Mouse (Mus musculus): Measurements from ENCODE around the gene Dcaf17. TPM values are rescaled to one million over a fixed set of nuclear protein-coding genes. Genes with fewer than 3 reads are reported as not detected.
A peak's percentile ranks its signal among the peaks of the same experiment; 100 is the strongest.

Gene Dcaf17
- total RNA-seq, 2 experiments from 2014 or later = 4.4 to 5.0 TPM

DNA sequence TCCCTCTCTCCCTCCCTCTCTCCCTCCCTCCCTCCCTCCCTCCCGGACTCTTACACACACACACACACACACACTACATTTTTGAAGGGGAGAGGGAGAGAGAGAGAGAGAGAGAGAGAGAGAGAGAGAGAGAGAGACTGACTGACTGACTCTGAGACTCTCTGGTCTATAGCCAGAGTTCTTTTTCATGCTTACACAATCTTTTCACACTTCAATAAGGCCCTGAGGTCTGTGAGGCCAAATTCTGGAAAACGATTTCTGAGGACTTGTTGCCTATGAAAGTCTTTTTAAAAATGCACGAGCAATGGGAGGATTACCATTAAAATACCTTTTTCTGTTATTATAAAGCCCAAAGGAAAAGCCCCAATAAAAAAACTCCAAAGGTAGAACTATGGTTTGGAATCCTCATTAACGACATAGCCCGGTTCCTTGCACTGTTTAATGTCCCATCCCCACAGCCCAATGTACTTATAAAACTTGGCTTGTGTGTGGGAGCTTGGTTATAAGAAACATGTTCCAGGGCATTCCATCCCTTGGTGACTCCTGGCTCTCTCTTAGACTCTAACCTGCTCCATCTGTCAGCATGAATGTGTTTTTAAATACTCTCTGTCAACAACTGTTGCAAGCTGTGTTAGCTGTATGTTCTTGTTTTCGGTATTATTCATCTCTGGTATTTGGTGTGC, 58.5 kb downstream of the Dcaf17 start:
- intact Hi-C loops (cut with DNase I; ENCODE audit: low total_unique reads) = no loop called here
- no peak for DNase-seq

DNA sequence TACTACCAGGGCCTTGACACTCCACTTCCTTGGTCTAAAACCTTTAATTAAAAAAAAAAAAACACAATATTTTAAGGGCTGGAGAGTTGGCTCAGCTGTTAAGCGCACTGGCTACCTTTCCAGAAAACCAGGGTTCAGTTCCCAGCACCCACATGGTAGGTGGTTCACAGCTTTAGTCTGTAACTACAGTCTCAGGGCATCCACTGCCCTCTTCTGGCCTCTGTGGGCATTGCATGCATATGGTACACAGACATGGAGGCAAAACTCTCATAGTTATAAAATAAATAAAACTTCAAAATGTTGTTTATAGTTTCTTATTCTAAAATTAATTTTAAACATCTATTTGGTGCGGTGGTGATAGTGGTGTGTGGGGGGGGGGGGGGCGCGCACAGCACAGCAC, 61.0 kb downstream of the Dcaf17 start:
- no peak for DNase-seq
- intact Hi-C loops (cut with DNase I; ENCODE audit: low total_unique reads) = no loop called here

DNA sequence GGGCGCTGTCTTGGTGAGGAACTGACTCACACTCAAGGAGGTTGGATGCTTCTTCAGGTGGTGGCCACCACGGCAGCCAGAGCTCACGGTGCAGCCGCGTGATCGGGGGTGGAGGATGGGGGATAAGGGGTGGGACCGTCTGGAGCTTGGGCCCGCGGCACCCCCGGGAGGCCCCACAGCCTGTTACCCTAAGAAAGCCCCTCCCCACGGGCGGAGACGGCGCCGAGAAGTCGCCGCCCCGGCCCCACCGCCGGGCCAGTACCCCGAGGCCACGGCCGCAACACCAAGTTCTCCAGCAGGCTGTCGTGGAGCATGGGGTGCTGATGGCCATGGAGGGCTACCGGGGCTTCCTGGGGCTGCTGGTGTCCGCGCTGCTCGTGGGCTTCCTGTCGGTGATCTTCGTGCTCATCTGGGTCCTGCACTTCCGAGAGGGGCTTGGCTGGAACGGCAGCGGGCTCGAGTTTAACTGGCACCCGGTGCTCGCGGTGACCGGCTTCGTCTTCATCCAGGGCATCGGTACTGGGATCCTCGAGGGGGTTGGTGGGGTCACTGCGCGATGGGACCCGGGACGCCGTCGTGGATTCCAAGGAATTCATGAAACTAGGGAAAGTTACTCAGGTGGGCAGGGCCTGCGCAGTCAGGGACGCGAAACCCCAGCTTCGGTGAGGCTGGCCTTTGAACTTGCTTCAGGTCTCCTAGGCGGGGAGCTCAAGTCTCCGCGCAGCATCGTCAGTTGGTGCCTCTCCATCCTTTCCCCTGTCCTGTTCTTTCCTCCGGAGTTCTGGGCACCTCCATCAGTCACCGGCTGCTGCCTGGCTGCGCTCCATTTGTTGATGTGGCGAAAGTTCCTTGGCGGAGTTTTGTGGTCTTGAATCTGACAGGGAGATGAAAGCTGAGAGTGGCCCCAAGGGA, 62.9 kb downstream of the Dcaf17 start, which contains the start of gene Cybrd1:
Gene Cybrd1 (plus strand): TSS at position 127 of the 912 bp plus-strand sequence.
- intact Hi-C loops (cut with DNase I; ENCODE audit: low total_unique reads) = no loop called here
- peak; percentile 72 for DNase-seq

DNA sequence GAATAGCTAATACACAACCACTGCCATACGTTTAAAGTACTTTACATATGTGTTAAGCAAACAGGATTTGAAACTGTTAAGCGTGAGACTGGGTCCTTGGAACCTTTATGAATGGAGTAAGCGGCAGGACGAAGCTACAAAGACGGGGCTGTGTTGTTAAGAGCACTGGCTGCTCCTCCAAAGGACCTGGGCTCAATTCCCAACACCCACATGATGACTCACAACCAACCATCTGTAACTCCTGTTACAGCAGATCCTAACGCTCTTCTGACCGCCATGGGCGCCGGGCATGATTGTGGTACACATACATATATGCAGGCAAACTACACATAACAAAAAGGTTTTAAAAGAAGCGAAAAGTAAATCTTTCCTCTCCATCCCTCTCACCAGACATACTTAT, 65.7 kb downstream of the Dcaf17 start:
- no peak for DNase-seq
- intact Hi-C loops (cut with DNase I; ENCODE audit: low total_unique reads) = no loop called here

DNA sequence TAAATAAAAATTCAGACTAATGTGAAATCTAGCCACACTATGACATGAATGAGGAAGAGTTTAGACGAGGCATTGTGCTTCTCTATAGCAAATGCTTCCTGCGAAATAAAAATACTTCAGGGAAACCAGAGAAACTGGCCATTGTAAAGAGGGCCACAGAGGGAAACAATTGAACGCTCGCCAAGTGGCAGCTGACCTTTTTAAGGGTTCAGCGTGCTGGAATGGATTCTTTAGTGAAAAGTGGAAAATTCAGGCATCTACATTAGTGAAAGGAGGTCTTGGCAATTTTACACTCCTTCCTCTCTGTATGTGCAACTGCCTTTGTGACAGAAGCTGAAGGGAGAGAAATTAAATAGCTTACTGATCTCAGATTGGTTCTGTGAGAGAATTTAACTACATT, 66.3 kb downstream of the Dcaf17 start:
- intact Hi-C loops (cut with DNase I; ENCODE audit: low total_unique reads) = no loop called here
- DNase-seq = no peak

DNA sequence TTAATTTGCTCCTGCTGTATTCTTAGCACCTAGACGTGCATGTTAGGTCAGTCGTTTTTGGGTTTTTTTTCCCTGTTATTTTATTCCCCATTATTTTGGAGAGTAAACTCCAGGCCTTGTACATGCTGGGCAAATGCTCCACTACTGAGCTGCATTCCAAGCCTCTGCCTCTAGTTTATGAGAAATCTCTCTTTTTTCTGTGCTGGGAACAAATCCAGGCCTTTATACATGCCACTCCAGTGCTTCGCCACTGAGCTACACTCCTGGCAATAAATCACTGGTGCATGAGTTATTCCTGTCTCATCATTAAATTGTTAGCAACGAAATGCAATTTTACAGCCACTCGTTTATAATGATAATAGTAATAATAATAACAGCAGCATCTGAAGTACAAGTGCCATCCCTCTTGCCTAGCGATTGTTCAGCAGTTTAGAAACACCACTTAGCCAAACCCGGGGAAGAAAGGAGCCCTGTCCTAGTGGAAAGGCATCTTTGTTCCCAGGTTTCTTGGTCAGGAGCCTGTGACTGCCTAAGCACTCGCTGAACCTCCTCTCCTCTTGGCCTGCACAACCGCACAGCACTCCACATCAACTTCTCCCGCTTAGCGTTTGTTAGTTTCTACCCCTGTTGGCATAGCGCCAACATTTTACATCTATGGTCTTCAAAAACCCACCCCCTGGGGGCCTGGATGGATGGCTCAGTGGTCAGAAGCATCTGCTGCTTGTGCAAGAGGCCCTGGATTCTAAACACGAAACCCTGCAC, 67.3 kb downstream of the Dcaf17 start:
- no peak for DNase-seq
- intact Hi-C loops (cut with DNase I; ENCODE audit: low total_unique reads) = no loop called here

DNA sequence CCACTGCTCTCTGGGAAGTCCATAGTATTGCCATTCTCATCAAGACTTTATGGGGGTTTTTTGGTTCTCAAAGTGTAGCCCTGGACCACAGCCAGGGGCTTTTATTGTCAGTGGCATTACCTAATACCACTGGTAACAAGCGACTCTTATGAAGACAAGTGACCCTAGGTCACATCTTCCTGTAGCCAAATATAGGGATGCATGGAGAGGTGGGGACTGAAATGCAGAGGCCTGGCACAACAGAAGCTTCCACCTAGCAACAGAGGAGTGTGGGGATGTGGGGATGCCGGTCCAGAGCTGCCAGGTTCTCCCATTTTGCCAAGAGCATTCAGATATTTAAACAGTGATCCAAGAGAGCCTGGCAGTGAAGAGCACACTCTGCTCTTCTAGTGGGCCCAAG, 68.5 kb downstream of the Dcaf17 start:
- DNase-seq = no peak
- intact Hi-C loops (cut with DNase I; ENCODE audit: low total_unique reads) = no loop called here

DNA sequence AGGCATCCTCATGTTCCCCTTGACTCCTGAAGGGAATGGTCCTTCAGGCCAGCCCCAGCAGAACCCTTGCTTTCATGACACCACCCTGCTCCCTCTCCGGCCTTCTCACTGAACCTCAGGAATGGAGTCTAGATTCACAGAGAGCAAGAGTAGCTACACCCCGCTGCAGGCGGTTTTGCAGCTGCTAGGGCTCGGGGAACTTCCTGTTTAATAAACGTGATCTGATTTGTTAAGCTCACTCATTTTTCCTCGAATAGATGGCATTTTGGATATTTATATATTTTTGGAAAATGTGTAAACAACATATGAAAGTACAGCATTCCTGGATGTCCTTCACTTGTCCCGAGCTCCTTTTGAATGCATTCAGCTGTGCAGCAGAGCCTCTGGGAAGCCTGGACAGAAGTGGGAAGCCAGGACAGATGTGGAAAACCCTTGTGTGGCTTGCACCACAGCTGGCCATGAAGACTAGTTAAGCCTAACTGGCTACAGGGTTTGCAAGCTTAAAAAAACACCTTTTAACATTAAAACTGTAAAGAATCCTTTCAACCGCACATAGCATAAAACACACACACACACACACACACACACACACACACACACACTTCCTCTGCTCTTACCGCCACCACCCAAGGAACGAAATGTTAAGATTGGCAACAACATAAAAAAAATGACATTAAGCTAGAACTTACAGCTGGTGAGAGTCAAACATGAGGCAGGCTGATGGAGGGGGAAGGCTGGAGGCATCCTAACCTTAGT, 72.8 kb downstream of the Dcaf17 start:
- DNase-seq = no peak
- intact Hi-C loops (cut with DNase I; ENCODE audit: low total_unique reads) = no loop called here

DNA sequence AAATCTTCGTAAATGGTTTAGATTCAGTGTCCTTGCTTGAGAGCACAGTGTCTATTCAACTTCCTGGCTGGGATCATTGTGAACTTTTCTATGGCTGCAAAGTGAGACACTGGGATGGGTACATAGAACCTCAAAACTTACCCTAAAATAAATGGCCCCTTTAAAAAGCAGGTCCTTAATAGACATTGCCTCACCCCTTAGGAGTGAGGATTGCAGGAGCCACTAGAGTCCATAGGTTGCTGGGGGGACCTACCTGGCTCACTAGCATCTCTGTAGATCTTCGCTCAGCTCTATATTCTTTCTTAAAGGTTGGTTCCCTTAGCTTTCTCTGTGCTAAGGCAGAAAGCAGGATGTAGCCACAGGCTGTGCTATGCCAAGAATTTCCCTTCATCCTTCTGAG, 75.2 kb downstream of the Dcaf17 start:
- intact Hi-C loops (cut with DNase I; ENCODE audit: low total_unique reads) = no loop called here
- DNase-seq = no peak

DNA sequence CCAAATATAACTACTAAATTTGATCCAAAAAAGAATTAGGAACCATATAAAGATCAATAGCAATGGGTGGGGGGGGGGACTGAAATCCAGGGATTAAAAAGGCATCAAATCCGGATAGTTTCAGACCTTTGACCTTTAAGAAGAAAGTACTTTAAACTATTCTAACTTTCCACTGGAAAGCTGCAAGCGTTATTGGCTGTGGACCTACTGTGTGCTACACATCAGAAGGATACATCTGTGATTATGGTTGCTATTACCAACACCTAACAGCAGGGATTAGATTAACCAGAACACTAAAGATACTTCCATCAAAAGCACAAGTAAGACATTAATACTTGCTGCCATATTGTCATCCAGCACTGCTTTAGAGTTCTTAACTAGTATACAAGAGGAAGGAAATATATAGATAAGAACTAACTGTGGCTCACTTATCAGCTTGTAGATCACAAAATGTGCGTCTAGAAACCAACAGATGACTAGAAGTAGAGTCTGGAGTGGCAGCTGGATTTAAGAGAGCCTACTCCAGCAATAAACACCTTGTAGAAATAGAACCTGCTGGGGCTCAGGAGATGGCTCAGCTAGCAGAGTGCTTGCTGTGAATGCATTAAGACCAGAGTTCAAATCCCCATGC, 76.9 kb downstream of the Dcaf17 start:
- no peak for DNase-seq
- intact Hi-C loops (cut with DNase I; ENCODE audit: low total_unique reads) = no loop called here

DNA sequence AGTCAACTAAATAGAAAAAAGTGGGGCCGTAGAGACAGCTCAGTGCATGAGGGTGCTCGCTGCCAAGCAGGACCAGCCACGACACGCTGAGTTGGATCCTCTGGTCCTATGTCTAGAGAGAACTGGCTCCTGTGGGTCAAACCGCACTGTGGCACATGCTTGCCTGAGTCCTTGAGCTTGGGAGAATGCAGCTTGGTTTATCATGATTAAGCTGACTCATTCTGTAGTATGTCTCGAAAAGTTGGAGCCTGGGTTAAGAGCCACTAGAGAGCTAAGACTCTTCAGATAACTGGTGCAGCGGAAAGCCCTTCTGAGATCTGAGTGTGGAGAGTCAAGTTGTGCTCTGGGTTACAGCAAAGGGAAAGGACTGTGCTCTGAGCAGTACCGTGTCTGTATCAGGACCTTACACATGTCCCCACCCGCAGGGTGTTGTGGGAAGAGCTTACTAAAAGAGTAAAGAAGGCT, 78.9 kb downstream of the Dcaf17 start:
- intact Hi-C loops (cut with DNase I; ENCODE audit: low total_unique reads) = no loop called here
- no peak for DNase-seq

DNA sequence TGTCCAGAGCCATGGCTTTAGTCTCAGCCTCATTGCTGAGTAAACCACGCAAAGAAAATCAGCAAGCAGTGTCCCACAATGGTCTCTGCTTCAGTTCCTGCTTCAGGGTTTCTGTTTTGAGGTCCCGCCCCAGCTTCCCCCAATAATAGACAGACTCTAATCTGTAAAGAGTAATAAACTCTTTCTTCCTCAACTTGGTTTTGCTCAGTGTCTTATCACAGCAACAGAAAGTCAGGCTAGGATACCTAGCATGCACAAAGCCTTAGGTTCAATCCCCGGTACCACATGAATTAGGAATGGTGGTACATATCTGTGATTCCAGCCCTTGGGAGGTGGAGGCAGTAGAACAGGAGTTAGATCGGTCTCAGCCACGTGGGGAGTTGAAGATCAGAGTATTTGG, 79.7 kb downstream of the Dcaf17 start:
- no peak for DNase-seq
- intact Hi-C loops (cut with DNase I; ENCODE audit: low total_unique reads) = no loop called here

DNA sequence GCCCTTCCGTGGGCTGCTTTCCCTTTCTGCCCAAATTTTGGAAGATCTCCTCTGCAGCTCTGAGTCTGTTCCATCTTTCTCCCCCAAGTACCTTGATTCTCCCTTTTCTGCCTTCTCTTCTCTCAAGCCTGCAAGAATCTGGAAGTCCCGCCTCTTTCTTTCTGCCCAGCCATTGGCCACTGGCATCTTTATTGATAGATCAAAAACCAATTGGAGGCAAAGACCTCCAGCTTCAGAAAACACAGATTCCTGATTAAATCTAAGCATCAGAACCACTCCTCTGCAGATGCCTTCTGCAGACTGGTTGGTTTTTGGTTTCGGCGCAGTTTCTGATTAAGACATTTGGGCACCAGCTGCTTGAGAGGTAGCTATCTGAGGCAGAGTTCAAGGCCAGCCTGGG, 85.5 kb downstream of the Dcaf17 start:
- no peak for DNase-seq
- intact Hi-C loops (cut with DNase I; ENCODE audit: low total_unique reads) = no loop called here

DNA sequence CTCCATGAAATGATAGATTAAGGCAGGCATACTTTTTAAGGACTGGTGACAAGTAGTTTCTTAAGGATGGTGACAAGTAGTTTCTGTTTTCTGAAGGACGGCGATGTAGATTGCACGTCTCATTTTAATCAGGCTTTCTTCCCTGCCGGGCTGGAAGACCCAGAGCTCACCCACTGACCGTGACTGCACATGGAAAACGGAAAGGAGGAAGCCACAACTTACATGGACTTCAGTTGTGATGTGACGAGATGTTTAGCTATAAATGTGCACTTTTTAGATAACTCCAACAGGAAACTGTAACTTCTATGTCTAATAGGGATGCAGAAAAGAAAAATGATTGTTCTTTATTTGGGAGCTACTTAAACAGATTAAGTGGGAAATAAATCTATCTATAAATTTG, 87.3 kb downstream of the Dcaf17 start:
- DNase-seq = no peak
- intact Hi-C loops (cut with DNase I; ENCODE audit: low total_unique reads) = no loop called here

DNA sequence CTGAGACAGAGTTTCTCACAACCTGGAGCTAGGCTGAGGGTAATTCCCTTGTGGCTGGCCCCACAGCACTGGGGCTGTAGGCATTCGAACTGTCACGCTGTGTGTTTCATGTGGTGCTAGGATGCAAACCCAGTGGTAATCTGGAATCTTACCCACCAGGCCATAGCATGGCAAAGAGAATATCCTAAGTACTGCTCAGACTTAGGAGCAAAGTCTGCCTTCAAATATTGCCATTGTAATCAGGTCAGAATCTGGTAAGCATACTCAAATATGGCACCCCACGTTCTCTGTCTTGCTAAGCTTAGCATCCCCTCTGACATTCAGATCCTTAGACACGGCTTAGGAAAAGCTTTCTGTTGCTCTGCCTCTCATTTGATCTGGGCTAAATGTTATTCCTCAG, 90.7 kb downstream of the Dcaf17 start:
- intact Hi-C loops (cut with DNase I; ENCODE audit: low total_unique reads) = no loop called here
- no peak for DNase-seq

DNA sequence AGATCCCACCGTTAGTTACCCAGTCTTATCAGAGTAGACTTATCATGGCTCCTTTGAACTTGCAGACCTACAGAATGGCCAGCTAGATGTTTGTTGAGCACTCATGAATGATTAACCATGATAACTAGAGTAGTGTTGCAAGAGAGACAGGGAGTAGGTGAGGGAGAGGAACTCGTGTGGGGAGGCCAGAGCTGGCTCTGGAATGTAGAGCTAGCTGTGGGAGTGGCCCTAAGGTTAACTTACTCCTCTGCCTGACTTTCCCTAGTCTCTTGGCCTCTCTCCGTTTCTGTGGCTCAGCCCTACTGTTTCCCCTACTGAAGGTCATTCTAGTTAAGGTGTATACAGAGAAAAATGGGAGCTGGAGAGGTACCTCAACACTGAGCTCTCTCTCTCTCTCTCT, 91.1 kb downstream of the Dcaf17 start:
- intact Hi-C loops (cut with DNase I; ENCODE audit: low total_unique reads) = no loop called here
- DNase-seq = no peak

DNA sequence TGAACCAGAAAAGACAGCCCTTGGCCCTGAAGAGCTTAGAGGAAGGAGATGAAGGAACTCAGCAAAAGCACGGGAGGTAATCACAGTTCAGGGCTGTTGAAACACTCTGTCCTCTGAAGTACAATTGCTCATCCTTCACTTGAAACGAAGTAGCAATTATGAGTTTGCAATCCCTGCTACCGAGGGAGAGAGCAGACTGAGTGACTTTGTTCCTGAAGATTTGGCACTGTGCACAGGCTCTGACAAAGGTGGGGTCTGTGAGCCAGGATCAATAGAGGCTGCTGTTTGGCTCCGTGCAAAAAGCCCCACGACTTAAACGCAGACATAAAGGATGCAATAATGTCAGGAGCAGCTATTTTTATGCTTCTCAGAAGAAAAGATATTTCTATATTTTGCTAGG, 92.7 kb downstream of the Dcaf17 start:
- intact Hi-C loops (cut with DNase I; ENCODE audit: low total_unique reads) = no loop called here
- DNase-seq = no peak

Data from gastrocnemius, postnatal 14 days (tissue).